Mouse (Mus musculus) hindbrain, embryonic 14.5 days (tissue): ENCODE results near the gene Rgs2. TPM values are rescaled to one million over a fixed set of nuclear protein-coding genes. Genes with fewer than 3 reads are reported as not detected.

Source experiments
- ATAC-seq: fragments of 200-750 bp; cut with Nextera tagmentation; 2 replicates; pipeline ENCODE4 v1.8.0; 2017; ENCODE audit warnings: moderate number of reproducible peaks, mild to moderate bottlenecking, moderate TSS enrichment, moderate library complexity; ENCODE audit not compliant: low FRiP score
- DNase-seq: peaks from one replicate; pipeline ENCODE4 v3.0.0-alpha.2; 2015; ENCODE audit warnings: low spot score
- H3K27ac ChIP-seq: fragments of 300-500 bp; sonication (generic); 2 replicates; pipeline ENCODE4 v1.5.1; 2014; ENCODE audit warnings: mild to moderate bottlenecking, moderate library complexity
- H3K27me3 ChIP-seq: fragments of 300-500 bp; sonication (generic); 2 replicates; pipeline ENCODE4 v1.6.1; 2014; ENCODE audit warnings: mild to moderate bottlenecking, low read length, mixed read lengths; ENCODE audit not compliant: control insufficient read depth, insufficient read depth
- H3K36me3 ChIP-seq: fragments of 300-500 bp; sonication (generic); replicated peaks from 2 replicates; pipeline ENCODE4 v1.6.1; 2014; ENCODE audit not compliant: control insufficient read depth, insufficient read depth
- H3K4me1 ChIP-seq: fragments of 300-500 bp; sonication (generic); replicated peaks from 2 replicates; pipeline ENCODE4 v1.6.1; 2014; ENCODE audit warnings: antibody characterized with exemption, low read length, mixed read lengths; ENCODE audit not compliant: control insufficient read depth, insufficient read depth
- H3K4me2 ChIP-seq: fragments of 300-500 bp; sonication (generic); replicated peaks from 2 replicates; pipeline ENCODE4 v1.6.1; 2014; ENCODE audit warnings: mild to moderate bottlenecking, moderate library complexity
- H3K4me3 ChIP-seq: fragments of 300-500 bp; sonication (generic); replicated peaks from 2 replicates; pipeline ENCODE4 v1.5.1; 2014; ENCODE audit warnings: mild to moderate bottlenecking, low read length
- H3K9ac ChIP-seq: fragments of 300-500 bp; sonication (generic); 2 replicates; pipeline ENCODE4 v1.6.1; 2014
- H3K9me3 ChIP-seq: fragments of 300-500 bp; sonication (generic); 2 replicates; pipeline ENCODE4 v1.6.1; 2016; ENCODE audit warnings: low read length; ENCODE audit not compliant: control insufficient read depth
- WGBS: fragments of 180-500 bp; shearing (Covaris S2); extraction: QIAGEN DNeasy Blood & Tissue Kit; methylation state at CpG from one replicate; pipeline ENCODE4 v1.1.7; 2014; 5-methylcytosine and 5-hydroxymethylcytosine counted together
- polyA plus RNA-seq: library from polyadenylated mRNA; unstranded; fragments of >200 nt; fragmentation: Nextera tagmentation; extraction: Ambion mirVana; gene quantifications from 2 replicates; pipeline ENCODE4 v1.2.1, GENCODE M21; 2014

The Rgs2 gene
- 107 and 112 TPM in 2 replicates for polyA plus RNA-seq

DNA sequence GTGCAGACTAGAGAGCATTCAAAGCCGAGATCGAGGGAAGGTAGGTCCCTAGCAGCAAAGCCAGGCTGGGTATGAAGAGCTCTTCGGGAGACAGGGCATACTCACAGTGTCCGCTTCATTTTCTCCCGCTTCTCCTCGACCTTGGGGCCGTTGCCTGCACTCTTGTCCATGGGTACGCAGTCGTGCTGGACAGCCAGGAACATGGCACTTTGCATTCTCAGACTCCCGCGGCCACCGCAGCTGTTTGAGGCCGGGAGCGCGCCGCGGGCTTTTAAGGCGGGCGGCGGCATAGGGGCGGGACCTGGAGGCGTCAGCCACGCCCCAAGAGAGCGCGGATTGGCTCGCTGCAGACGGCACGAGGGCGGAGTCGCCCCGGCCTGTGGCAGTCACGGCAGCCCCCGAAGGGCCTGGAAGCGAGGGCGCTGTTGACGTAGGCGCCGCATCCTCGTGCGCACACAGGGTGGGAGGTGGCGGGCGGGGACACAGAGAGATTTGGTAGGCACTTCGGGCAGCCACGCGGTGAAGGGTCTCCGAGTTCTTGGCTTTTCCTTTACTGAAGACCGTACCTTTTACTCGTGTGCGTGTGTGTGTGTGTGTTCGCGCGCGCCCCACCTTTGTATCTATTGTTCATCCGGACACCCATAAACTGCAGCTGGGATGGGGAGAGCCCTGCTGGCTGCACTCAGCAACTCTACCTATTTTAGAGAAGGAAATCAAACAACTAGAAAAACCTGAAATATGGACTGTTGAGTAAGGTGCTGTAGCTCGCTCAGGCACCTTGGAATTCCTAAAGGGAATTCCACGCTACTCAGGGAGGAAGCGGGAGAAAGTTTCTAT is at the start of gene Rgs2:
Gene Rgs2 (minus strand): TSS at position 258 of the 837 bp plus-strand sequence.
- H3K4me1 ChIP-seq, result peaks cover 13% of the 10 kb centered on the region
- ATAC-seq (peak; percentile 100), DNase-seq (peak; percentile 98)
- H3K27ac ChIP-seq, result peak within 1 kb of the TSS; percentile 92
- H3K9ac ChIP-seq, result peak within 1 kb of the TSS; percentile 83
- no peaks in the 10 kb centered on the region for H3K9me3 ChIP-seq
- no peaks in the 10 kb centered on the region; the same call in 1 of the 2 replicates for H3K27me3 ChIP-seq
- WGBS, result under 1% methylated on average over 57 of the region's 57 CpGs
- H3K4me3 ChIP-seq, result peak within 1 kb of the TSS; percentile 71
- peaks cover 16% of the 10 kb centered on the region for H3K36me3 ChIP-seq
- peak within 1 kb of the TSS; percentile 97 for H3K4me2 ChIP-seq

- Histone ChIP-seq H3K36me3 (no peaks in the 10 kb centered on the region), H3K9me3 (no peaks in the 10 kb centered on the region), H3K27ac (no peak overlapping the region), H3K4me1 (no peaks in the 10 kb centered on the region), H3K9ac (no peak overlapping the region), H3K4me2 (no peak overlapping the region), H3K27me3 (no peaks in the 10 kb centered on the region), H3K4me3 (no peak overlapping the region)
- 88% methylated on average over 4 of the region's 4 CpGs for WGBS
- no peak for ATAC-seq
- no peak for DNase-seq
These were observed 49.4 kb upstream of the Rgs2 start for GRCm38 (mm10) chr1:144053401-144053800.

GRCm38 (mm10) chr1:144041826-144042225 is 37.9 kb upstream of the Rgs2 start:
- no peak for ATAC-seq
- 93% methylated on average over 2 of the region's 2 CpGs for WGBS
- H3K9me3 ChIP-seq, result no peaks in the 10 kb centered on the region

GRCm38 (mm10) chr1:144033498-144033897 is 29.5 kb upstream of the Rgs2 start:
- Histone ChIP-seq H3K36me3 (no peaks in the 10 kb centered on the region), H3K27me3 (no peaks in the 10 kb centered on the region), H3K4me1 (no peaks in the 10 kb centered on the region), H3K9me3 (no peaks in the 10 kb centered on the region), H3K4me3 (no peak overlapping the region), H3K9ac (no peak overlapping the region), H3K27ac (no peak overlapping the region), H3K4me2 (no peak overlapping the region)
- DNase-seq (no peak), ATAC-seq (no peak)
- 81% methylated on average over 1 of the region's 1 CpGs for WGBS

More at GRCm38 (mm10) chr1:144041826-144042225, 37.9 kb upstream of the Rgs2 start:
- H3K4me3 ChIP-seq, result no peak overlapping the region
- no peak overlapping the region for H3K4me2 ChIP-seq
- H3K36me3 ChIP-seq, result no peaks in the 10 kb centered on the region
- no peak for DNase-seq
- H3K27me3 ChIP-seq, result no peaks in the 10 kb centered on the region
- H3K9ac ChIP-seq, result no peak overlapping the region
- no peaks in the 10 kb centered on the region for H3K4me1 ChIP-seq
- H3K27ac ChIP-seq, result no peak overlapping the region

GRCm38 (mm10) chr1:144030499-144030898 is 26.5 kb upstream of the Rgs2 start:
- Histone ChIP-seq H3K36me3 (no peaks in the 10 kb centered on the region), H3K4me1 (no peaks in the 10 kb centered on the region), H3K9ac (no peak overlapping the region), H3K27me3 (no peaks in the 10 kb centered on the region), H3K27ac (no peak overlapping the region), H3K9me3 (no peaks in the 10 kb centered on the region), H3K4me2 (no peak overlapping the region), H3K4me3 (no peak overlapping the region)
- DNase-seq (no peak), ATAC-seq (no peak)
- 48% methylated on average over 6 of the region's 6 CpGs for WGBS

GRCm38 (mm10) chr1:144029679-144030078 is 25.7 kb upstream of the Rgs2 start:
- Histone ChIP-seq H3K27me3 (no peaks in the 10 kb centered on the region), H3K4me2 (no peak overlapping the region), H3K36me3 (no peaks in the 10 kb centered on the region), H3K9me3 (no peaks in the 10 kb centered on the region), H3K4me3 (no peak overlapping the region), H3K27ac (no peak overlapping the region), H3K9ac (no peak overlapping the region), H3K4me1 (no peaks in the 10 kb centered on the region)
- 93% methylated on average over 10 of the region's 10 CpGs for WGBS
- no peak for ATAC-seq
- no peak for DNase-seq

GRCm38 (mm10) chr1:144018417-144018958 is 14.5 kb upstream of the Rgs2 start:
- no peak overlapping the region for H3K9ac ChIP-seq
- H3K9me3 ChIP-seq, result no peaks in the 10 kb centered on the region
- no peak overlapping the region for H3K4me2 ChIP-seq
- DNase-seq (no peak), ATAC-seq (no peak)
- H3K4me1 ChIP-seq, result no peaks in the 10 kb centered on the region
- WGBS, result 66% methylated on average over 7 of the region's 7 CpGs
- no peaks in the 10 kb centered on the region for H3K27me3 ChIP-seq
- no peak overlapping the region for H3K4me3 ChIP-seq
- H3K36me3 ChIP-seq, result no peaks in the 10 kb centered on the region
- no peak overlapping the region for H3K27ac ChIP-seq

- H3K4me1 ChIP-seq, result no peaks in the 10 kb centered on the region
- H3K27me3 ChIP-seq, result no peaks in the 10 kb centered on the region
- H3K4me3 ChIP-seq, result no peak overlapping the region
- no peak overlapping the region for H3K9ac ChIP-seq
- no peaks in the 10 kb centered on the region for H3K36me3 ChIP-seq
- no peak overlapping the region for H3K4me2 ChIP-seq
- DNase-seq, result no peak
- no peaks in the 10 kb centered on the region for H3K9me3 ChIP-seq
- ATAC-seq, result no peak
- H3K27ac ChIP-seq, result no peak overlapping the region
These were observed 10.0 kb upstream of the Rgs2 start for GRCm38 (mm10) chr1:144013913-144014312.

DNA sequence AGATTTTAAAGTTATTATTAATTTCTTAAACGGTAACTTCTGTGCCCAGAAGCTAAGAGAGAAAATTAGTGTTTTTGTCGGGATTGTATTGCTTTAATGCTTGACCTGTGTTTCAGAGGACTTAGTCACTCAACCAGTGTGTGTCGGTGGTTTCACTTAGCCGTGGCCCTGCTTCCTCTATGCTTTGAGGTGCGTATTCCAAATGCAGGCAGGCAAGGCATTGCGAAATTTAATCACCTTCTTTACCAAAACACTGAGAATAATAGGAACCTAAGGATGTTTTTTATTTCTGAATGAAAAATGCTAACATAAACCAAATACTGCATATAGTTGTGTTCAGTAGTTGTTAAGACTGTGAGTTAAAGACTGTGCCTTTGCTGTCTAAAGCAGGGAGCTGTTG is 3.4 kb upstream of the Rgs2 start:
- no peak for ATAC-seq
- Histone ChIP-seq H3K4me3 (no peak overlapping the region), H3K36me3 (no peaks in the 10 kb centered on the region), H3K4me1 (peaks cover 5% of the 10 kb centered on the region), H3K4me2 (no peak overlapping the region), H3K27me3 (no peaks in the 10 kb centered on the region; the same call in 1 of the 2 replicates), H3K27ac (no peak overlapping the region), H3K9me3 (no peaks in the 10 kb centered on the region), H3K9ac (no peak overlapping the region)
- WGBS, result 80% methylated on average over 6 of the region's 6 CpGs
- DNase-seq, result no peak
